Mouse (Mus musculus) forebrain, embryonic 12.5 days (tissue): Measurements from ENCODE around the gene Mall. TPM values are rescaled to one million over a fixed set of nuclear protein-coding genes. Genes with fewer than 3 reads are reported as not detected.

Experiments used
- ATAC-seq: fragments of 200-750 bp; cut with Nextera tagmentation; 2 replicates; pipeline ENCODE4 v1.8.0; 2017; ENCODE audit warnings: moderate TSS enrichment; ENCODE audit not compliant: low FRiP score
- H3K27ac ChIP-seq: fragments of 300-500 bp; sonication (generic); 2 replicates; pipeline ENCODE4 v1.5.1; 2016; ENCODE audit warnings: mild to moderate bottlenecking
- H3K27me3 ChIP-seq: fragments of 300-500 bp; sonication (generic); 2 replicates; pipeline ENCODE4 v1.6.1; 2016; ENCODE audit warnings: mild to moderate bottlenecking
- H3K36me3 ChIP-seq: fragments of 300-500 bp; sonication (generic); replicated peaks from 2 replicates; pipeline ENCODE4 v1.6.1; 2016; ENCODE audit warnings: mild to moderate bottlenecking
- H3K4me1 ChIP-seq: fragments of 300-500 bp; sonication (generic); 2 replicates; pipeline ENCODE4 v1.6.1; 2016
- H3K4me2 ChIP-seq: fragments of 300-500 bp; sonication (generic); 2 replicates; pipeline ENCODE4 v1.6.1; 2016; ENCODE audit warnings: mild to moderate bottlenecking, moderate library complexity
- H3K4me3 ChIP-seq: fragments of 300-500 bp; sonication (generic); replicated peaks from 2 replicates; pipeline ENCODE4 v1.5.1; 2016; ENCODE audit warnings: mild to moderate bottlenecking
- H3K9ac ChIP-seq: fragments of 300-500 bp; sonication (generic); 2 replicates; pipeline ENCODE4 v1.6.1; 2016; ENCODE audit warnings: mild to moderate bottlenecking
- H3K9me3 ChIP-seq: fragments of 300-500 bp; sonication (generic); 2 replicates; pipeline ENCODE4 v1.6.1; 2016
- WGBS: fragments of 180-500 bp; shearing (Covaris S2); methylation state at CpG from one replicate; pipeline ENCODE4 v1.1.7; 2016; 5-methylcytosine and 5-hydroxymethylcytosine counted together
- polyA plus RNA-seq: library from polyadenylated mRNA; unstranded; fragments of >200 nt; fragmentation: Nextera tagmentation; extraction: Ambion mirVana; gene quantifications from 2 replicates; pipeline ENCODE4 v1.2.1, GENCODE M21; 2016

The Mall gene
- polyA plus RNA-seq, 1 experiment from 2014 or later: 0.66 TPM

GRCm38 (mm10) chr2:127656086-127656720 lies 73.5 kb downstream of the Mall start, which contains the start of gene Mal:
Mal (minus strand) TSS chr2:127656695.
- Histone ChIP-seq H3K9ac (no peak within 1 kb of the TSS), H3K9me3 (no peaks in the 10 kb centered on the region), H3K27ac (no peak within 1 kb of the TSS), H3K4me2 (peak within 1 kb of the TSS; percentile 71), H3K4me1 (peaks cover 12% of the 10 kb centered on the region), H3K27me3 (peaks cover 81% of the 10 kb centered on the region), H3K36me3 (no peaks in the 10 kb centered on the region), H3K4me3 (peak within 1 kb of the TSS; percentile 39)
- ATAC-seq: no peak
- under 1% methylated on average over 43 of the region's 43 CpGs for WGBS

DNA sequence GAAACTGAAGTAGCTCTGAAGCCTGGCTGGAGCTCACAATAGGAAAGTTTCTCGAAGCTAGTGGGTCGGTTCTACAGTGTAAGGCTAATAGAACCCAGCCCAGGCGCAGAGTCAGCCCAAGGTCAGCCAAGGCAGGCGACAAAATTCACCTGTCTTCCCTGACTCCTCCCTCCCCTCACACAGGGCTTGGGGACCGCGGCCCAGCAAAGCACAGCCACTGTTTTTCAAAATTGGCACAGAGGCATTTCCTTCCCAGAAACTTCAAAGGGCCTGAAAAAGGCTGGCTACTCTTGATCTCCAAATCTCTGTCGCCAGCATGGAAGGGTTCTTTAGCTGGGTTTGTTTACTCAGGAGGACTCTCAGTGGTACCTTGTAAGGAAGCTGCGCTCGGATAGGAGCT lies 74.3 kb downstream of the Mall start:
- Histone ChIP-seq H3K27me3 (peaks cover 80% of the 10 kb centered on the region), H3K4me1 (peaks cover 12% of the 10 kb centered on the region), H3K9me3 (no peaks in the 10 kb centered on the region), H3K4me3 (no peak overlapping the region), H3K27ac (no peak overlapping the region), H3K9ac (no peak overlapping the region), H3K36me3 (no peaks in the 10 kb centered on the region), H3K4me2 (peak overlapping the region; percentile 71; the same call in 1 of the 2 replicates)
- no peak for ATAC-seq
- WGBS: 5% methylated on average over 9 of the region's 9 CpGs

DNA sequence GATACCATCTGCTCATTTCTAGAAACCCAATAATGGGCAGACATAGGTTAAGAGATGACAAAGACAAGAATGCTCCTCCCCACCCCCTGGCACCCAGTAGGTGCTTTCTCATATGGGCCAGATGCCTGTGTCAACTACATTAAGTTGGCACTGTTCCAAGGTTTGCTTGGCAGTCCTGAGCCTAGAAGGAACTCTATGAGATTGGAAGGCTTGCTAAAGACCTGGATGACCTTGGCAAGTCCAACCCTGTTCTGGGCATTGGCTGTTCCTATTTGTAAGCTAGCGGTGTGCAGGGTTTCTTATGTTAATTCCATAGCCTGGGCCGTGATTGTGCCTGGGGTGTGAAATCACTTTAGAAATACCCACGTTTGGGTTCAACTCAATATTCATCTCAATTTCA lies 74.9 kb downstream of the Mall start:
- Histone ChIP-seq H3K9ac (no peak overlapping the region), H3K27ac (no peak overlapping the region), H3K4me3 (no peak overlapping the region), H3K27me3 (peaks cover 77% of the 10 kb centered on the region), H3K4me2 (no peak overlapping the region), H3K4me1 (peaks cover 12% of the 10 kb centered on the region), H3K9me3 (no peaks in the 10 kb centered on the region), H3K36me3 (no peaks in the 10 kb centered on the region)
- ATAC-seq: no peak
- 60% methylated on average over 3 of the region's 3 CpGs for WGBS

Other genes with a start within 250 kb of the Mall start
- gene Kcnip3, start 207.8 kb downstream of the Mall start, polyA plus RNA-seq: 3.8 and 4.6 TPM in 2 replicates
- 0.26 and 0.41 TPM in 2 replicates for gene Prom2, start 188.5 kb downstream of the Mall start, polyA plus RNA-seq
- 8.0 and 8.4 TPM in 2 replicates for gene Zfp661, start 142.8 kb downstream of the Mall start, polyA plus RNA-seq
- 175 and 179 TPM in 2 replicates for gene Mrps5, start 142.7 kb downstream of the Mall start, polyA plus RNA-seq
- gene Mal, start 73.2 kb downstream of the Mall start, polyA plus RNA-seq: 0.54 and 0.73 TPM in 2 replicates
- 35.9 and 40.5 TPM in 2 replicates for gene Nphp1, start 59.0 kb upstream of the Mall start, polyA plus RNA-seq
- 30.8 and 31.5 TPM in 2 replicates for gene Mtln, start 62.6 kb upstream of the Mall start, polyA plus RNA-seq
- 75.3 and 83.4 TPM in 2 replicates for gene Bub1, start 101.9 kb upstream of the Mall start, polyA plus RNA-seq
- gene Acoxl, start 108.9 kb upstream of the Mall start, polyA plus RNA-seq: 0.11 TPM in 1 of 2 replicates, not detected in the other